Mouse (Mus musculus): ENCODE data around the gene Asic2.

- TF ChIP-seq CTCF (IDR thresholded peaks at IDR 0.05; ENCODE audit: low read depth) (no peak), EP300 (IDR thresholded peaks at IDR 0.05; ENCODE audit: low read depth) (no peak)
Observed at GRCm38 (mm10) chr11:81271422-81271821, 696.8 kb downstream of the Asic2 start.
